Mouse (Mus musculus) midbrain, embryonic 16.5 days (tissue): Measurements from ENCODE around the gene Gm11634. TPM values are rescaled to one million over a fixed set of nuclear protein-coding genes. Genes with fewer than 3 reads are reported as not detected.
"Not testable (repeated sequence)": the region's sequence is repeated elsewhere in the genome, so short reads cannot be mapped to it uniquely, and the experiment has no call there.

Experiments used
- ATAC-seq: fragments of 200-750 bp; cut with Nextera tagmentation; 2 replicates; pipeline ENCODE4 v1.8.0; 2017; ENCODE audit warnings: moderate TSS enrichment
- H3K27ac ChIP-seq: fragments of 300-500 bp; sonication (generic); 2 replicates; pipeline ENCODE4 v1.5.1; 2014; ENCODE audit warnings: mild to moderate bottlenecking, low read length, mixed read lengths
- H3K27me3 ChIP-seq: fragments of 300-500 bp; sonication (generic); 2 replicates; pipeline ENCODE4 v1.6.1; 2014; ENCODE audit warnings: low read depth, low read length, mixed read lengths; ENCODE audit not compliant: control insufficient read depth, insufficient read depth
- H3K36me3 ChIP-seq: fragments of 300-500 bp; sonication (generic); 2 replicates; pipeline ENCODE4 v1.6.1; 2014; ENCODE audit warnings: mild to moderate bottlenecking, low read length, moderate library complexity, mixed read lengths; ENCODE audit not compliant: control insufficient read depth, insufficient read depth
- H3K4me1 ChIP-seq: fragments of 300-500 bp; sonication (generic); 2 replicates; pipeline ENCODE4 v1.6.1; 2014; ENCODE audit warnings: mild to moderate bottlenecking, low read length, mixed read lengths; ENCODE audit not compliant: control insufficient read depth, insufficient read depth
- H3K4me2 ChIP-seq: fragments of 300-500 bp; sonication (generic); 2 replicates; pipeline ENCODE4 v1.6.1; 2014; ENCODE audit warnings: mild to moderate bottlenecking, low read length, mixed read lengths
- H3K4me3 ChIP-seq: fragments of 300-500 bp; sonication (generic); 2 replicates; pipeline ENCODE4 v1.5.1; 2014; ENCODE audit warnings: low read depth, mild to moderate bottlenecking, low read length, moderate library complexity, mixed read lengths
- H3K9ac ChIP-seq: fragments of 300-500 bp; sonication (generic); 2 replicates; pipeline ENCODE4 v1.6.1; 2014; ENCODE audit warnings: low read depth, low read length, mixed read lengths
- H3K9me3 ChIP-seq: fragments of 300-500 bp; sonication (generic); replicated peaks from 2 replicates; pipeline ENCODE4 v1.6.1; 2014; ENCODE audit warnings: mild to moderate bottlenecking, low read length, mixed read lengths; ENCODE audit not compliant: control insufficient read depth, poor library complexity, severe bottlenecking
- WGBS: fragments of 180-500 bp; shearing (Covaris S2); extraction: QIAGEN DNeasy Blood & Tissue Kit; methylation state at CpG from one replicate; pipeline ENCODE4 v1.1.7; 2014; 5-methylcytosine and 5-hydroxymethylcytosine counted together
- polyA plus RNA-seq: library from polyadenylated mRNA; unstranded; fragments of >200 nt; fragmentation: Nextera tagmentation; extraction: Ambion mirVana; gene quantifications from 2 replicates; pipeline ENCODE4 v1.2.1, GENCODE M21; 2015

Gm11634 gene
- polyA plus RNA-seq, 1 experiment from 2014 or later, result not detected

DNA sequence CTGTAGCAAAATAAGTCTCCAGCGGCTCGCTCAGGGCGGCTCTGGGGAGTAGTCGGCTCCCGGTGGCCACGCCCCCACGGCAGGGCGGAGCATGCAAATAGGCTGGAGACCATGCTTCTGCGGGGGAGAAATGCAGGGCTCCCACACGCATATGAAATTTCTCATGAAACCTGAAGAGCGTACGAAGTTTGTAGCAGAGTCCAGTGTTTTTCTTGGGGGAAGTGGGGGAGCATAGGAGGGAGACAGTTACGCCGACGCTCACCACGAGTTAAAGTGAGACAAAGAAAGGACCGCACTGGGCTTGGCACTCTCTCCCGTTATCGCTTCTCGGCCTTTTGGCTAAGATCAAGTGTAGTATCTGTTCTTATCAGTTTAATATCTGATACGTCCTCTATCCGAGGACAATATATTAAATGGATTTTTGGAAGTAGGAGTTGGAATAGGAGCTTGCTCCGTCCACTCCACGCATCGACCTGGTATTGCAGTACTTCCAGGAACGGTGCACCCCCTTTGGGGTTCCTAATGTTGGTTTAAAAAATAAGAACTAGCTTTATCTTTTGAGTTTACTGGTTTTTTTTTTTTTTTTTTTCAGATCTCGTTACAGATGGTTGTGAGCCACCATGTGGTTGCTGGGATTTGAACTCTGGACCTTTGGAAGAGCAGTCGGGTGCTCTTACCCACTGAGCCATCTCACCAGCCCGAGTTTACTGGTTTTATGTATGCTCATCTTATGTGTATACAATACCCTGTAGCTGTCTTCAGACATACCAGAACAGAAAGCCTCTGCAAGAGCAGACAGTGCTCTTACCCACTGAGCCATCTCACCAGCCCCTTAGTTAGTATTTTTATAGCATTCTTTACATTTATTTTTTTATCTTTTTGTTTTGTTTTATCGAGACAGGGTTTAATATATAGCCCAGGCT, 5.7 kb upstream of the Gm11634 start:
- 3% methylated on average over 29 of the region's 30 CpGs for WGBS
- peak overlapping the region; percentile 60; the same call in 1 of the 2 replicates for H3K27ac ChIP-seq
- not testable (repeated sequence) for ATAC-seq

DNA sequence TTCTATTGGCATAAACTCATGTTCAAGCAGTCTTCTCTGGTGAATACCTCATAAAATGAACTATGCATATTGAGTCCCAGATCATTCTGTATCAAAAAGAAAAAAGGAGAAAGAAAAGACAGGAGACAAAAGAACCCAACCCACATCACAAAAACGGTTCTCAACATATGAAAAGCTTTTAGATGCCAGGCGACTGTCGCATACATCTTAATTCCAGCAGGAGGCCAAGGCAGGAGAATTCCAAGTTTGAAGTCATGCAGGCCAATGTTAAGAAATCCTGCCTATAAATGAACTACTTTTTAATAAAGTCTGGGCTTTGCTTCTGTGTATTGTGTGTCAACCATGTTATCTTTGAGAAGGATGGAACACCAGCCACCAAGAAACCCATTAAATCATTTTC, 5.1 kb upstream of the Gm11634 start:
- 2% methylated on average over 3 of the region's 3 CpGs for WGBS
- peak overlapping the region; percentile 60; the same call in 1 of the 2 replicates for H3K27ac ChIP-seq

More for the DNA sequence above, 5.7 kb upstream of the Gm11634 start:
- H3K4me1 ChIP-seq, H3K9me3 ChIP-seq, H3K36me3 ChIP-seq, H3K27me3 ChIP-seq: not testable (repeated sequence)
- Histone ChIP-seq H3K4me3 (peak overlapping the region; percentile 37), H3K4me2 (peak overlapping the region; percentile 58), H3K9ac (peak overlapping the region; percentile 45)

DNA sequence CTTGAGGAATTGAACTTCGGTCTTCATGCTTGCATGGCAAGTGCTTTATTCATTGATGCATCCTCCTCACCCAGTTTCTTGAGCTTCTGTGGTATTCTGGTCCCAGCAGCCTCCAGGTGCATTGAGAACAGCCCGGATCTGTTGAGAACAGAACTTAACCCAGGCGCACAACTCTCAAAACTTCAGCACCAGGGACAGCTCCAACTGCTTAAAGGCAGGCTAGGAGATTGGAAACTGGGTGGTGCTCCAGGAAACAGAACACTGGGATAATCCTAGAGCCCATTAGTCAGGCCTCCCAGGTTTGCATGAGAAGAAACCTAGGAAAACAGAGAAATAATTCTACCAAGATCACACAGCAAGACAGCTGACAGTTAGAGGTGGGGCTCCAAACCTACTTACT, 3.4 kb upstream of the Gm11634 start:
- Histone ChIP-seq H3K27ac (no peak overlapping the region), H3K9me3 (no peaks in the 10 kb centered on the region), H3K36me3 (no peaks in the 10 kb centered on the region), H3K27me3 (no peaks in the 10 kb centered on the region; the same call in 1 of the 2 replicates), H3K4me3 (no peak overlapping the region), H3K4me2 (no peak overlapping the region), H3K9ac (no peak overlapping the region), H3K4me1 (peaks cover 5% of the 10 kb centered on the region; the same call in 1 of the 2 replicates)
- 14% methylated on average over 3 of the region's 3 CpGs for WGBS
- ATAC-seq, result no peak

More for the DNA sequence above, 5.1 kb upstream of the Gm11634 start:
- Histone ChIP-seq H3K27me3 (no peaks in the 10 kb centered on the region; the same call in 1 of the 2 replicates), H3K4me3 (peak overlapping the region; percentile 37), H3K36me3 (no peaks in the 10 kb centered on the region), H3K9ac (peak overlapping the region; percentile 45), H3K4me2 (peak overlapping the region; percentile 58), H3K4me1 (peaks cover 5% of the 10 kb centered on the region; the same call in 1 of the 2 replicates), H3K9me3 (no peaks in the 10 kb centered on the region)
- ATAC-seq, result no peak

DNA sequence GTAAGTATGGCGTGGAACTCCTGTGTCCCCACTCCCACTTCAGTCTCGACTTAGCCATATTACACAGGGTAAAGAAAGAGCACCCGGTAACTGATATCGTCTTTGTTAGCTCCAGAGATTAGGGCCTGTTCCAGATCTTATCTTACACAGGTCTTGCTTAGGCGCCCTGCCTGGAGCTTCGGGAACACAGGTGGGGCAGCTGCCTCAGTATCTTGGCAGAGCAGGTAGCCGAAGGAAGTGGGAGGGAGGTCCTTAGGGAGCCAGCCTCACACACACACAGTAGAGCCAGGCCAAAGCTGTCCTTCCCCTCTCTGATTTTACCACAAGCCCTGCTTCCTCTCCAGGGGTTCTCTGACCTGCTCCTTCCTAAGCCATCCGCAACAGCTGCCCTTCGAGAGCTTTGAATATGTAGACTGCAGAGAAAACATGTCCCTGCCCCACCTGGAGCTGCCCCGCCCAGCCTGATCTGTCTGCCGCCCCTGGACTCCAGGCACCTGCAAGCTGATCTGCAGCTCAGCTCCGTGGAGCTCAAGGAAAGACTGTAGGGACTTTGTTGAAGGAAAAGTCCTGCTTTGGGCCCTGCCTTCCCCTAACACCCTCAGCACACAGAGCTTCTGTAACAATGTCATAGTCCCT, 8.9 kb downstream of the Gm11634 start:
- Histone ChIP-seq H3K9ac (no peak overlapping the region), H3K4me2 (no peak overlapping the region), H3K4me1 (no peaks in the 10 kb centered on the region), H3K9me3 (no peaks in the 10 kb centered on the region), H3K36me3 (0 out of 2 replicates have a peak, but pooled peaks cover 4% of the 10 kb centered on the region), H3K4me3 (no peak overlapping the region), H3K27me3 (no peaks in the 10 kb centered on the region), H3K27ac (no peak overlapping the region)
- 77% methylated on average over 12 of the region's 12 CpGs for WGBS
- ATAC-seq, result no peak

DNA sequence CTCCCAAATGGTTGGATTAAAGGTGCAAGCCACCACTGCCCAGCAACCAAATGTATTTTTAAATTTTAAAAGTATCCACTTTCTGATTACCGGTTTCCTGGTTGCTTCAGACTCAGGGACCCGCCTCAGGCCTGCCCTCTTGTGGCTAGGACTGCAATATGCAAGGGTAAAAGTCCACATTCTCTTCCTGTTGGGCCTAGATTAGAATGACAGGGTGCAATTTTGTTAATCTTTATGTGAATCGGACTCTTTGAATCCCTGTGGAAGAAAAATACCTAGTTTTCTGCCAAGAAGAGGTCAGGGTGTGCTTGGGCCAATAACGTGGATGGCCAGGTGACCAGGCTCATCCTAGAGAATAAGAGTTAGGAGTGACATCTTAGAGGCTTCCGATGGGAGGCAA, 9.6 kb downstream of the Gm11634 start:
- no peak overlapping the region for H3K9ac ChIP-seq
- no peak for ATAC-seq
- H3K4me1 ChIP-seq, result no peaks in the 10 kb centered on the region
- H3K36me3 ChIP-seq, result 0 out of 2 replicates have a peak, but pooled peaks cover 4% of the 10 kb centered on the region
- H3K4me3 ChIP-seq, result no peak overlapping the region
- no peaks in the 10 kb centered on the region for H3K9me3 ChIP-seq
- WGBS, result 28% methylated on average over 5 of the region's 5 CpGs
- no peak overlapping the region for H3K27ac ChIP-seq
- no peaks in the 10 kb centered on the region for H3K27me3 ChIP-seq
- H3K4me2 ChIP-seq, result no peak overlapping the region

DNA sequence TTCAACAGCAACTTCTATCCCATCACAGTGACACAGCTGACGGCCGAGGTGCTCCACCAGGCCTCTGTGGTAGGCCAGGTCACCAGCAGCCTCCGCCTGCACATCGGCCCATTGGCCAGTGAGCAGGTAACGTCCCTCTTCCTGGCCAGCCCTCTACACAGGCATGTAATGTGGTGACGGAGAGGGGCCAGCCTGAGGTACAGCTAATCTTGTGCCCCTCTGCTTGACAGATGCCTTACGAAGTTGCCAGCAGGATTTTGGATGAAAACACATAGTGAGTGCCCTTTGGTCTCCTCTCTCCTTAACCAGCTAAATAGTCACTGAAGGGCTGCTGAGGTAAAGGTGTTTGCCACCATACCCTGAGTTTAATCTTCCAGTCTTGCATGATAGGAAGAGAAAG, 10.2 kb downstream of the Gm11634 start:
- Histone ChIP-seq H3K9me3 (no peaks in the 10 kb centered on the region), H3K4me3 (no peak overlapping the region), H3K9ac (no peak overlapping the region), H3K36me3 (0 out of 2 replicates have a peak, but pooled peaks cover 4% of the 10 kb centered on the region), H3K27me3 (no peaks in the 10 kb centered on the region), H3K4me1 (no peaks in the 10 kb centered on the region), H3K4me2 (no peak overlapping the region), H3K27ac (no peak overlapping the region)
- 96% methylated on average over 7 of the region's 7 CpGs for WGBS
- ATAC-seq, result no peak

DNA sequence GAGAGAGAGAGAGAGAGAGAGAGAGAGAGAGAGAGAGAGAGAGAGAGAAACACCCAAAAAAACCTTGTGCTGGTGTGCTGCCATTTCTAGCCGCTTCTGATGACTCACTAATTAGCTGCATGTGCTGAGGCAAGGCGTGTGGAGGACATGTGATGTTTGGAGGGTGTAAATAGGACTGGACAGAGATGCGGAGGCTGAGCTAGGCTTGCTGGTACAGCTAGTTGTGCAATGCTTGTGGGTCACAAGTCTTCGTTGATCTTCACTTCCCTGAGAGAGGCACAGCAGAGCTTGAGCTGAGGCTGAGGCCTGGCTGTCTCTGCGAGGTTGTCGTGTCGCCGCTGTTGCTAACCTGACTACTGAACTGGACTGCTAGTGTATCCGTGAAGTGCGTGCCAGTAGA, 11.4 kb downstream of the Gm11634 start:
- Histone ChIP-seq H3K36me3 (0 out of 2 replicates have a peak, but pooled peaks cover 4% of the 10 kb centered on the region), H3K4me2 (no peak overlapping the region), H3K4me3 (no peak overlapping the region), H3K27me3 (no peaks in the 10 kb centered on the region), H3K9me3 (no peaks in the 10 kb centered on the region), H3K4me1 (no peaks in the 10 kb centered on the region), H3K27ac (no peak overlapping the region), H3K9ac (no peak overlapping the region)
- ATAC-seq, result no peak
- WGBS, result 93% methylated on average over 10 of the region's 10 CpGs

DNA sequence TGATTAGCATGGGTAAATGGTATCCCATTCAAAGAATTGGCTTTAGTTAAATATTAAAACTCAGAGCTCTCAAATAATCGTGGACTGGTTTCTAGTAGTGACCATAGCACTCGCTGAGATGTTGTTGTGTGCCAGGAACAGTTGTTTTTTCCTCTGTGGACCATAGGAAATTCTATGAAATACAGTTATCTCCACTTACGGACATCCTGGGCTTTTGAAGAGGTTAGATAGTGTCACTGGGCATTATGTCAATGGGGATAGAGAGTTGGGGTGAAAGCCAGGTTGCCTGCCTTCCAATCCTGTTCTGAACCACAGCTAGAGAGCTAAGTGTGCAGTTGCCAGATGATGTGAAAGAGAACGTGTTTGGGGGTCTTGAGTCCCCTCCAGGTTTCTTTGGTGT, 13.3 kb downstream of the Gm11634 start:
- H3K4me3 ChIP-seq, result no peak overlapping the region
- H3K36me3 ChIP-seq, result peaks cover 8% of the 10 kb centered on the region
- no peaks in the 10 kb centered on the region for H3K27me3 ChIP-seq
- no peak overlapping the region for H3K4me2 ChIP-seq
- no peak for ATAC-seq
- no peak overlapping the region for H3K27ac ChIP-seq
- 83% methylated on average over 4 of the region's 4 CpGs for WGBS
- H3K4me1 ChIP-seq, result peaks cover 4% of the 10 kb centered on the region; the same call in 1 of the 2 replicates
- H3K9ac ChIP-seq, result no peak overlapping the region
- H3K9me3 ChIP-seq, result no peaks in the 10 kb centered on the region

DNA sequence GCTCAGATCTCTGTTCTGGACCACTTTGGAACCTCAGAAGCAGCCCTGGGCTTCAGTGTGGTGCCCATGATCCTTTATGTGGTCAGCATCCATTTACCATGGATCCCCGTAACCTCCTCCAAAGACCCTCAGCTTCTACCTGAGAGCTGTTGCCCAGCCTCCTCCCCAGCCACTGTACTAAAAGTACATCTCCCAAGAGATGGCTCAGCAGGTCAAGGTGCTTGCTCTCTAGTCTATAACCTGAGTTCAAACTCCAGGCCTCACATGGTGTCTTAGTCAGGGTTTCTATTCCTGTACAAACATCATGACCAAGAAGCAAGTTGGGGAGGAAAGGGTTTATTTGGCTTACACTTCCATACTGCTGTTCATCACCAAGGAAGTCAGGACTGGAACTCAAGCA, 14.0 kb downstream of the Gm11634 start:
- H3K27me3 ChIP-seq, ATAC-seq, H3K4me3 ChIP-seq, H3K27ac ChIP-seq, H3K9ac ChIP-seq, H3K9me3 ChIP-seq, H3K4me2 ChIP-seq, H3K4me1 ChIP-seq: not testable (repeated sequence)
- peaks cover 16% of the 10 kb centered on the region for H3K36me3 ChIP-seq
- 100% methylated on average over 1 of the region's 1 CpGs for WGBS
